Mouse (Mus musculus) left cerebral cortex, postnatal 25 days (tissue): ENCODE measurements at regions not wholly inside any gene's neighbourhood (a gene's known extent, or its start where the extent isn't known, plus 50 kb on each side); places are given as distances from the start of the nearest gene placed in this dataset.

ENCODE experiments used
- DNase-seq, 2 experiments: peaks; one replicate each; pipeline ENCODE4 v3.0.0; 2022; ENCODE audit warnings: low spot score in 2 of 2, mixed read lengths in 1 of 2
- intact Hi-C: fragments of 180-260 bp; cut with DNase I; formaldehyde crosslinking; loops from one replicate; pipeline ENCODE4 v1.15.1; 2025

DNA sequence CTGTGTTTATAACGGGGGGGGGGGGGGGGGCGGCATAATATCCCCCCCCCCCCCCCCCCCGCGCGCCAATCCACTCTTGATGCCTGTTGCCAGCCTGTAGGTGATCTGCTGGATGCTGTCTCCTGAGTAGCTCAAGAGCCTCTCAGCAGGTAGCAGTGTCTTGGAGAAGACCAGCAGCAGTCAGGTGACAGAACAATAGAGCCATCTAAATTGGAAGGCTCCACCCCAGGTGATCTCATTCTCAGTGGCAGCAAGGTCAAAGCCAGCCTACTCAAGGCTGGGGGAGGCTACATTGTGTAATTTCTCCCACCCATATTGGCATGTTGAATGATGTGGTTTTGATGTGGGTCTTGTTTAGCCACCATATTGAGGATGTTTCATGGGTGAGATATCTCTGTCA lies 338.3 kb upstream of the Zfp804a start:
- DNase-seq, result no peak
- intact Hi-C loops, result no loop called here

DNA sequence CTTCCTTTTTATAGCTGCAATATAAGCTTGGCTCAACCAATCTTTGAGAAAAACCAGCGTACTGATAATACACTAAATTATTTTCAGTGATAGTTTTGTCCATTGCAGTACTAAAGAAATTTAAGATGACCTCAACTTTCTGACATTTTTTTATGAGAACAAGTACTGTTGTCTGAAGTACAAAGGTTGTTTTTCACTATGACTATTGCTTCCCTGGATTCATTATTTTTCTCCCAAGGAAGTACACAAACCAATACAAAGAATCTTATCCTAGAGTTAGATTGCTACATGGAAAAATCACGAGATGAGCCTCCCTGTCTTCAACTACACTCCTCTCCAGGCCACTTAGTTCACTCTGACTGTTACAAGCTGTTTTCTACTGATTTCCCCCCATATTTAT lies 319.5 kb upstream of the Zfp804a start:
- intact Hi-C loops, result no loop called here
- no peak for DNase-seq

DNA sequence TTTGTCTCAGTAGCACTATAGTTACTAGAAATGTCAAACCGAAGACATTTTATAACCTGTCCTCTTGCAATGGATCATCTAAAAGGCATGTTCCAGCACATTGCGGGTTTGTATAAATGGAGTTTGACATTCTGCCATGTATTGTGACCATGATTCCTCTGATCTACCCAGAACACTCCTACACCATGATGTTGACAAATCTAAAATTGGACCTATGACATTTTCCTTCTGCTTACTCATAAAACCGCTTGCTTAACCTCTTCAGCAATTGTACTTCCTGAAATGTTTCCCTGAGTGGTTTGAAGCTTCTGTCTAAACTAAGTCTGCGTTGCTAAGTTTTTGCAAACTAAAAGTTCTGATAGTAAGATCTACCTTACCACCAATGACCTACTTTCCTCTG lies 319.0 kb upstream of the Zfp804a start:
- intact Hi-C loops, result no loop called here
- peak in 1 of 2 experiments; percentile 35 for DNase-seq

DNA sequence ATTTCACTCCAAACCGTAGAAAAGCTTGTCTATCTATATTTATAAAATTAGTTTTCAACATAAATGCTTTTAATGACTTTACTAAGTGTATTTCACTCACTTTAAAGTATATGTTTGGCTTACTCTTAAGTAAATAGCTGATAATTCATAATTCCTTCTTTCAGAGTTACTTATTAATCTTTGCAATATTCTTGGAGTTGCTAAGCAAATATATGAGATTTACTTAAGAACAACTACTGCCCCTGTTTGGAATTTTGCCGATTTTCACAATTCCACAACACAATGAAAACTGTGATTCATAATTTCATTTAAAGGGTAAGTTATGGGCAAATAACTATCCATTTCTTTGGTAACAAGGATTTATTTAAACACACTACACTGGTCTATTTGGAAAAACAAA lies 287.2 kb upstream of the Zfp804a start:
- DNase-seq, result no peak

DNA sequence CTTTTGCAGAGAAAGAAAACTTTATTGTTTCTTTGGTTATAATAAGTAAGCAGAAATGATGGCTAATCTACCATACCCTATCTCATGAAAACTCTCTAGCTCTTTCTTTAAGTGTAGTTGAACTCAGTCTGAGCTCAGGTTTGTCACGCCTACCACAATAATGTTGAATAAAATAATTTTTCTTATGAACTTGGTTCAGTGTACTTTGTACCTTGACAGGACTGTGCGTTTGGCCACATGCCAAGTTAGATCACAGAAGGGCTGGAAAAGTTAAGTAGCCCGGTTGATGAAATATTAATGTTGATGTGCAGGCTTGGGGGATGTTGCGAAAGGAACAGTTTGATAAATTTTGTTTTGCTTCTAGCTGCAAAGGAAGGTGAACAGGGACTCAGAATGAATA lies 270.0 kb upstream of the Zfp804a start:
- intact Hi-C loops, result no loop called here
- DNase-seq, result no peak

More for the DNA sequence above, 287.2 kb upstream of the Zfp804a start:
- intact Hi-C loops, result no loop called here
